Mouse (Mus musculus) small intestine, adult 2 months (tissue): ENCODE measurements around the gene Nostrin.

Source experiments
- CTCF ChIP-seq: fragments of 200-500 bp; IDR thresholded peaks from 2 replicates; pipeline ENCODE4 v1.5.1; 2012; ENCODE audit warnings: low read depth, mild to moderate bottlenecking, control low read depth, inconsistent platforms, low read length, moderate library complexity, mixed read lengths; ENCODE audit not compliant: insufficient replicate concordance, insufficient read length; ENCODE audit errors: extremely low read depth
- POLR2A ChIP-seq: fragments of 200-500 bp; IDR thresholded peaks from 2 replicates; pipeline ENCODE4 v1.6.1; 2012; ENCODE audit warnings: low read depth, mild to moderate bottlenecking, control low read depth, inconsistent platforms, low read length, moderate library complexity

DNA sequence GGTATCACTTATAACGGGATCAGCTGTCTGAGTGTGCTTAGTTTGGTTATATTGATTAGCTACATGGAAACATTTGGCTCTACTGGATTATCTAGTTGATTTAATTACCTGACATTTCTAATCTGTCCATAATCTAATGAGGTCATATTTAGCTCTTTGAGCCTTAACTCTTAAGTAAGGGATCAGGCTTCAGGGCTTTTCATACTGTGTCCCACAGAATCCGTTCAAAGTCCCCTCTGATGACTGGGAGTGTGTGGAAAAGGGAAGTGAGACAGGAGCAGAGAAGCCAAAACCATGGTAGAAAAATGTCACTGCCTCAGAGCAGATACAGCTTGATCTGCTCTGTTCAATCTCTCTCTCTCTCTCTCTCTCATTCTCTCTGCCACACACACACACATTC lies 4.6 kb downstream of the Nostrin start:
- TF ChIP-seq CTCF (no peak), POLR2A (no peak)
